Mouse (Mus musculus): Measurements from ENCODE around the gene Fmo5. TPM values are rescaled to one million over a fixed set of nuclear protein-coding genes. Genes with fewer than 3 reads are reported as not detected.
A peak's percentile ranks its signal among the peaks of the same experiment; 100 is the strongest.

The Fmo5 gene
- polyA plus RNA-seq, 1 experiment from 2014 or later = 12.6 TPM

- no peak for TF ChIP-seq CTCF (IDR thresholded peaks at IDR 0.05; ENCODE audit: low read depth)
- Histone ChIP-seq H3K4me2 (ENCODE audit: low read length) (no peak overlapping the region), H3K27ac (no peak overlapping the region), H3K9me3 (replicated peaks; ENCODE audit: low read length) (no peaks in the 10 kb centered on the region), H3K4me3 (replicated peaks; ENCODE audit: low read depth, low read length) (no peak overlapping the region), H3K36me3 (ENCODE audit: insufficient read depth, low read length) (no peaks in the 10 kb centered on the region), H3K9ac (ENCODE audit: low read depth, low read length) (no peak overlapping the region), H3K27me3 (ENCODE audit: insufficient read depth, low read length) (no peaks in the 10 kb centered on the region), H3K4me1 (replicated peaks; ENCODE audit: insufficient read depth, low read length) (no peaks in the 10 kb centered on the region)
- DNase-seq (ENCODE audit: low spot score) = no peak
- 91% methylated on average over 4 of the region's 4 CpGs for WGBS
- ATAC-seq (replicated peaks; ENCODE audit: low FRiP score, low read depth) = no peak
These were observed 1.3 kb downstream of the Fmo5 start for GRCm38 (mm10) chr3:97629941-97630340.

GRCm38 (mm10) chr3:97630746-97631145, 2.1 kb downstream of the Fmo5 start:
- no peak for TF ChIP-seq CTCF (IDR thresholded peaks at IDR 0.05; ENCODE audit: low read depth)
- whole genome bisulfite sequencing = 91% methylated on average over 4 of the region's 4 CpGs
- no peak for ATAC-seq (replicated peaks; ENCODE audit: low FRiP score, low read depth)

GRCm38 (mm10) chr3:97631258-97631860, 2.8 kb downstream of the Fmo5 start:
- DNase-seq (ENCODE audit: low spot score) = no peak
- H3K4me3 ChIP-seq (replicated peaks; ENCODE audit: low read depth, low read length) = no peak overlapping the region
- 86% methylated on average over 8 of the region's 8 CpGs for WGBS
- no peak for ATAC-seq (replicated peaks; ENCODE audit: low FRiP score, low read depth)
- H3K9me3 ChIP-seq (replicated peaks; ENCODE audit: low read length) = no peaks in the 10 kb centered on the region
- no peak for TF ChIP-seq CTCF (IDR thresholded peaks at IDR 0.05; ENCODE audit: low read depth)
- no peaks in the 10 kb centered on the region for H3K4me1 ChIP-seq (replicated peaks; ENCODE audit: insufficient read depth, low read length)
- H3K9ac ChIP-seq (ENCODE audit: low read depth, low read length) = no peak overlapping the region
- H3K36me3 ChIP-seq (ENCODE audit: insufficient read depth, low read length) = no peaks in the 10 kb centered on the region
- no peaks in the 10 kb centered on the region for H3K27me3 ChIP-seq (ENCODE audit: insufficient read depth, low read length)
- H3K27ac ChIP-seq = no peak overlapping the region
- no peak overlapping the region for H3K4me2 ChIP-seq (ENCODE audit: low read length)

More at GRCm38 (mm10) chr3:97630746-97631145, 2.1 kb downstream of the Fmo5 start:
- DNase-seq (ENCODE audit: low spot score) = no peak
- no peaks in the 10 kb centered on the region for H3K27me3 ChIP-seq (ENCODE audit: insufficient read depth, low read length)
- no peaks in the 10 kb centered on the region for H3K9me3 ChIP-seq (replicated peaks; ENCODE audit: low read length)
- no peaks in the 10 kb centered on the region for H3K4me1 ChIP-seq (replicated peaks; ENCODE audit: insufficient read depth, low read length)
- no peak overlapping the region for H3K9ac ChIP-seq (ENCODE audit: low read depth, low read length)
- no peak overlapping the region for H3K27ac ChIP-seq
- H3K36me3 ChIP-seq (ENCODE audit: insufficient read depth, low read length) = no peaks in the 10 kb centered on the region
- H3K4me2 ChIP-seq (ENCODE audit: low read length) = no peak overlapping the region
- no peak overlapping the region for H3K4me3 ChIP-seq (replicated peaks; ENCODE audit: low read depth, low read length)

- Histone ChIP-seq H3K36me3 (ENCODE audit: insufficient read depth, low read length) (no peaks in the 10 kb centered on the region), H3K4me2 (ENCODE audit: low read length) (no peak overlapping the region), H3K27ac (no peak overlapping the region), H3K27me3 (ENCODE audit: insufficient read depth, low read length) (no peaks in the 10 kb centered on the region), H3K9ac (ENCODE audit: low read depth, low read length) (no peak overlapping the region), H3K9me3 (replicated peaks; ENCODE audit: low read length) (no peaks in the 10 kb centered on the region), H3K4me3 (replicated peaks; ENCODE audit: low read depth, low read length) (no peak overlapping the region), H3K4me1 (replicated peaks; ENCODE audit: insufficient read depth, low read length) (no peaks in the 10 kb centered on the region)
- DNase-seq (ENCODE audit: low spot score) = no peak
- TF ChIP-seq CTCF (IDR thresholded peaks at IDR 0.05; ENCODE audit: low read depth) = no peak
- 71% methylated on average over 4 of the region's 4 CpGs for WGBS
- ATAC-seq (replicated peaks; ENCODE audit: low FRiP score, low read depth) = no peak
These were observed 4.9 kb downstream of the Fmo5 start for GRCm38 (mm10) chr3:97633456-97633855.

GRCm38 (mm10) chr3:97634288-97634761, 5.7 kb downstream of the Fmo5 start:
- no peaks in the 10 kb centered on the region for H3K4me1 ChIP-seq (replicated peaks; ENCODE audit: insufficient read depth, low read length)
- WGBS = 55% methylated on average over 3 of the region's 3 CpGs
- H3K4me3 ChIP-seq (replicated peaks; ENCODE audit: low read depth, low read length) = no peak overlapping the region
- H3K9ac ChIP-seq (ENCODE audit: low read depth, low read length) = no peak overlapping the region
- H3K36me3 ChIP-seq (ENCODE audit: insufficient read depth, low read length) = no peaks in the 10 kb centered on the region
- no peaks in the 10 kb centered on the region for H3K9me3 ChIP-seq (replicated peaks; ENCODE audit: low read length)
- no peak overlapping the region for H3K4me2 ChIP-seq (ENCODE audit: low read length)
- no peaks in the 10 kb centered on the region for H3K27me3 ChIP-seq (ENCODE audit: insufficient read depth, low read length)
- TF ChIP-seq CTCF (IDR thresholded peaks at IDR 0.05; ENCODE audit: low read depth) = peak; percentile 24; the same call in 1 of the 2 replicates
- DNase-seq (ENCODE audit: low spot score) (peak; percentile 27), ATAC-seq (replicated peaks; ENCODE audit: low FRiP score, low read depth) (no peak)
- no peak overlapping the region for H3K27ac ChIP-seq

- Histone ChIP-seq H3K27me3 (ENCODE audit: insufficient read depth, low read length) (no peaks in the 10 kb centered on the region), H3K9me3 (replicated peaks; ENCODE audit: low read length) (no peaks in the 10 kb centered on the region), H3K4me2 (ENCODE audit: low read length) (no peak overlapping the region), H3K36me3 (ENCODE audit: insufficient read depth, low read length) (no peaks in the 10 kb centered on the region), H3K27ac (no peak overlapping the region), H3K4me3 (replicated peaks; ENCODE audit: low read depth, low read length) (no peak overlapping the region), H3K4me1 (replicated peaks; ENCODE audit: insufficient read depth, low read length) (no peaks in the 10 kb centered on the region), H3K9ac (ENCODE audit: low read depth, low read length) (no peak overlapping the region)
- ATAC-seq (replicated peaks; ENCODE audit: low FRiP score, low read depth) = no peak
- no peak for DNase-seq (ENCODE audit: low spot score)
- no peak for TF ChIP-seq CTCF (IDR thresholded peaks at IDR 0.05; ENCODE audit: low read depth)
- WGBS = 93% methylated on average over 4 of the region's 4 CpGs
These were observed 12.8 kb downstream of the Fmo5 start for GRCm38 (mm10) chr3:97641396-97641795.

- Histone ChIP-seq H3K4me1 (replicated peaks; ENCODE audit: insufficient read depth, low read length) (no peaks in the 10 kb centered on the region), H3K27me3 (ENCODE audit: insufficient read depth, low read length) (no peaks in the 10 kb centered on the region), H3K27ac (no peak overlapping the region), H3K36me3 (ENCODE audit: insufficient read depth, low read length) (no peaks in the 10 kb centered on the region), H3K4me2 (ENCODE audit: low read length) (no peak overlapping the region), H3K4me3 (replicated peaks; ENCODE audit: low read depth, low read length) (no peak overlapping the region), H3K9ac (ENCODE audit: low read depth, low read length) (no peak overlapping the region), H3K9me3 (replicated peaks; ENCODE audit: low read length) (no peaks in the 10 kb centered on the region)
- DNase-seq (ENCODE audit: low spot score) = no peak
- 81% methylated on average over 9 of the region's 9 CpGs for WGBS
- no peak for TF ChIP-seq CTCF (IDR thresholded peaks at IDR 0.05; ENCODE audit: low read depth)
- no peak for ATAC-seq (replicated peaks; ENCODE audit: low FRiP score, low read depth)
These were observed 13.4 kb downstream of the Fmo5 start for GRCm38 (mm10) chr3:97642001-97642400.

Measured in kidney, postnatal 0 days (tissue).